Mouse (Mus musculus) urinary bladder, adult 18-20 months (tissue): Measurements from ENCODE around the gene Snx21.

ENCODE experiments used
- DNase-seq, 2 experiments: peaks; one replicate each; pipeline ENCODE4 v3.0.0; 2022; ENCODE audit warnings: low spot score in 2 of 2, mixed read lengths in 2 of 2

Gene Snx21

GRCm38 (mm10) chr2:164785481-164786387 lies at the start of gene Snx21:
Gene Snx21, plus strand, starts transcription at chr2:164785823.
- DNase-seq: peak; percentile 83 to 92

- DNase-seq: no peak
Measured at GRCm38 (mm10) chr2:164737377-164738090, 48.1 kb upstream of the Snx21 start.

GRCm38 (mm10) chr2:164739876-164740275 lies 45.7 kb upstream of the Snx21 start:
- no peak for DNase-seq

- DNase-seq: no peak
Measured at GRCm38 (mm10) chr2:164744987-164745386, 40.6 kb upstream of the Snx21 start.

- peak; percentile 88 to 93 for DNase-seq
Measured at GRCm38 (mm10) chr2:164745843-164746479, 39.7 kb upstream of the Snx21 start, which contains the start of the genes Wfdc3 and Dnttip1. Gene Wfdc3, minus strand, starts transcription at chr2:164745931. Gene Dnttip1, plus strand, starts transcription at chr2:164745983.

- DNase-seq: no peak
Measured at GRCm38 (mm10) chr2:164746693-164747092, 38.9 kb upstream of the Snx21 start.

GRCm38 (mm10) chr2:164748191-164748590 lies 37.4 kb upstream of the Snx21 start:
- no peak for DNase-seq

- DNase-seq: no peak
Measured at GRCm38 (mm10) chr2:164748991-164749390, 36.6 kb upstream of the Snx21 start.

GRCm38 (mm10) chr2:164752454-164752853 lies 33.2 kb upstream of the Snx21 start:
- DNase-seq: no peak

GRCm38 (mm10) chr2:164754105-164754504 lies 31.5 kb upstream of the Snx21 start:
- no peak for DNase-seq

GRCm38 (mm10) chr2:164754800-164755199 lies 30.8 kb upstream of the Snx21 start:
- DNase-seq: no peak

GRCm38 (mm10) chr2:164757841-164758240 lies 27.8 kb upstream of the Snx21 start:
- DNase-seq: no peak

GRCm38 (mm10) chr2:164758692-164759091 lies 26.9 kb upstream of the Snx21 start:
- no peak for DNase-seq

GRCm38 (mm10) chr2:164760059-164760833 lies 25.4 kb upstream of the Snx21 start:
- no peak for DNase-seq

- no peak for DNase-seq
Measured at GRCm38 (mm10) chr2:164761502-164761901, 24.1 kb upstream of the Snx21 start.

- DNase-seq: no peak
Measured at GRCm38 (mm10) chr2:164761971-164762370, 23.7 kb upstream of the Snx21 start.

- DNase-seq: no peak
Measured at GRCm38 (mm10) chr2:164762593-164762992, 23.0 kb upstream of the Snx21 start.

GRCm38 (mm10) chr2:164765841-164766240 lies 19.8 kb upstream of the Snx21 start:
- DNase-seq: no peak

GRCm38 (mm10) chr2:164767812-164768540 lies 17.6 kb upstream of the Snx21 start:
- DNase-seq: no peak

- peak; percentile 93 to 97 for DNase-seq
Measured at GRCm38 (mm10) chr2:164769258-164770037, 16.2 kb upstream of the Snx21 start, which contains the start of gene Ube2c. Gene Ube2c, plus strand, starts transcription at chr2:164769898.
